Mouse (Mus musculus) testis, adult 2 months (tissue): Measurements from ENCODE around the gene Ip6k1.

Source experiments
- CTCF ChIP-seq: fragments of 200-500 bp; IDR thresholded peaks from 2 replicates; pipeline ENCODE4 v1.5.1; 2012; ENCODE audit warnings: low read depth, mild to moderate bottlenecking, inconsistent platforms, low read length, moderate library complexity; ENCODE audit not compliant: control insufficient read depth, insufficient read depth, insufficient replicate concordance
- POLR2A ChIP-seq: fragments of 200-500 bp; IDR thresholded peaks from 2 replicates; pipeline ENCODE4 v1.6.1; 2012; ENCODE audit warnings: low read depth, mild to moderate bottlenecking, inconsistent platforms, low read length, moderate library complexity; ENCODE audit not compliant: control insufficient read depth

GRCm38 (mm10) chr9:108048566-108048955 is 46.3 kb downstream of the Ip6k1 start:
- no peak for TF ChIP-seq CTCF
- TF ChIP-seq POLR2A = no peak
